Mouse (Mus musculus): Measurements from ENCODE around the gene Car10. TPM values are rescaled to one million over a fixed set of nuclear protein-coding genes. Genes with fewer than 3 reads are reported as not detected.

Gene Car10
- polyA plus RNA-seq, 1 experiment from 2014 or later, result 36.9 TPM

DNA sequence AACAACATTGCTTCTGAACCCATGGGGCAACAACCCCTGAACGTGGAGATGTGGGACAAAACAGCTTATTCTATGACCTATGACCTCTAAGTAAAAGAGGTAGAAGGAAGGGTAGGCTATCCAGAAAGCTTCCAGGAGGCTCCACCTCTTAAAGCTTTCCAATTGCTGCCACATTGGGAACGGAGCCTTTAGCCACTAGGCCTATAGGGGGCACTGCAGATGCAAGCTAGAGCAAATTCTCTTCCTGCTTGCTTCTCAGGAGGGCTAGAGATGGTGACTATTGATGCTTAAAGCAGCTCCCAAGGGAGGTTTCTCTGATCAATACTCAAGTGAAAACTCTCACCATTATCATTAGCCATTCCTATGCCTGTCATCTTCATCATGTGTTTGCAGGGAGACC lies 416.6 kb downstream of the Car10 start:
- H3K4me2 ChIP-seq, result no peak overlapping the region
- no peak for ATAC-seq (ENCODE audit: low read depth)
- H3K27ac ChIP-seq (replicated peaks), result no peak overlapping the region
- no peak overlapping the region for H3K9ac ChIP-seq
- no peak overlapping the region for H3K4me3 ChIP-seq
- H3K4me1 ChIP-seq (replicated peaks), result no peaks in the 10 kb centered on the region
- H3K36me3 ChIP-seq, result no peaks in the 10 kb centered on the region
- H3K27me3 ChIP-seq, result no peaks in the 10 kb centered on the region
- WGBS, result 39% methylated on average over 2 of the region's 2 CpGs
- H3K9me3 ChIP-seq, result no peaks in the 10 kb centered on the region

DNA sequence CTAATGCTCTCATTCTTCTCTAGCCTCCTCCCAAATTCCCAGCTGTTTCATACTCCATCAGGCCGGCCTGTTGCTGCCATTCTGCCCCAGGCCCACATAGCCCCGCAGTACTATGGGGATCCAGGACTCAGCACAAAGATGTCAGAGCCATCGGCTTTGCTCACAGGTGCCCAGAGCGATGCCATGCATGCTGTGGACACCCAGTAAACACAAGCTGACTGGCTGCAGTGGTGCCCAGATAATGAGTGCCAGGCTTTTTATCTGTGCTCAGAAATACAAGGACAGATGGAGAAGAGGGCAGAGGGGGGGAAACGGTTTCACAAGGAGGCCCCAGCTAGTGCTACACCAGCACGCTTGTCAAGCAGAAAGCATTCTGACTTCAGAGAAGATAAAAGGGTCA lies 417.7 kb downstream of the Car10 start:
- 80% methylated on average over 6 of the region's 6 CpGs for WGBS
- no peak for ATAC-seq (ENCODE audit: low read depth)
- no peaks in the 10 kb centered on the region for H3K4me1 ChIP-seq (replicated peaks)
- no peaks in the 10 kb centered on the region for H3K36me3 ChIP-seq
- H3K4me2 ChIP-seq, result no peak overlapping the region
- no peaks in the 10 kb centered on the region for H3K9me3 ChIP-seq
- no peak overlapping the region for H3K9ac ChIP-seq
- H3K27ac ChIP-seq (replicated peaks), result no peak overlapping the region
- H3K27me3 ChIP-seq, result no peaks in the 10 kb centered on the region
- no peak overlapping the region for H3K4me3 ChIP-seq

DNA sequence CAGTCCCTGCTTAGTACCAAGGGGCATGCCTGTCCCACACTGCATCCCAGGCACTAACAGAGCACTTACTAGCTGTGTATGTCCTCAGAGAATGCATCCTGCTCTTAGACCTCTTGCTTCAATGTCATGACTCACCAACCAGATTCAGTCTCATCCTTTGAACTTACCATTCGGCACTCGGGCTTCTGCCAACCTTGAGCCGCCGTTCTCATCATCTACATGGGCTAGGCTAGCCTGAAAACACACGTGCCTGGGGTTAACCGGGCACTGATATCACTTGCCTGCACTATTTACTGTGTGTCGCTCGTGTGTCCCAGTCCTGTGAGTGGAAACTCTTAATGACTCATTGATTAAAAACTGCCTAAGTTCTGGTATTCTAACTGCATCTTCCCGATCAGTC lies 418.4 kb downstream of the Car10 start:
- H3K36me3 ChIP-seq, result no peaks in the 10 kb centered on the region
- H3K4me1 ChIP-seq (replicated peaks), result no peaks in the 10 kb centered on the region
- WGBS, result 90% methylated on average over 9 of the region's 9 CpGs
- H3K27me3 ChIP-seq, result no peaks in the 10 kb centered on the region
- no peak overlapping the region for H3K4me3 ChIP-seq
- H3K4me2 ChIP-seq, result no peak overlapping the region
- no peaks in the 10 kb centered on the region for H3K9me3 ChIP-seq
- H3K9ac ChIP-seq, result no peak overlapping the region
- ATAC-seq (ENCODE audit: low read depth), result no peak
- H3K27ac ChIP-seq (replicated peaks), result no peak overlapping the region

DNA sequence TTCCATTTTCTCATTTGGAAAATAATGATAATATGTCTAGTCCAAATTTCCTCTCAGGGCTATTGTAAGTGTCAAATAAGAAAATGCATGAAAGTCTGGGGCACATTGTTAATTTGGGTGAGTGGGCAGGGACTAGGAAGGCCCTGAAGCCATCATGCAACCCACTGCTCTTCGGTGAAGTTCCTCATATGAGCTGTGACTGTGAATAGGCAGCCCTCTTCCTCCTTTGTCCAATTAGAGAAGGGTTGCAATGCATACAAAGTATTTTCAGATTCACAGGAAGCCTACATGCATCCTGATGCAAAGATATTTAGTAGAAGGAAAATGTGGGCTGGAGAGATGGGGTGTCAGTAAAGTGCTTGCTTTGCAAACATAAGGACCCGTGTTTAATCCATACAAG lies 419.1 kb downstream of the Car10 start:
- Histone ChIP-seq H3K27me3 (no peaks in the 10 kb centered on the region), H3K9me3 (no peaks in the 10 kb centered on the region), H3K4me1 (replicated peaks) (no peaks in the 10 kb centered on the region), H3K4me2 (no peak overlapping the region), H3K27ac (replicated peaks) (no peak overlapping the region), H3K4me3 (no peak overlapping the region), H3K9ac (no peak overlapping the region), H3K36me3 (no peaks in the 10 kb centered on the region)
- WGBS, result 72% methylated on average over 2 of the region's 2 CpGs
- no peak for ATAC-seq (ENCODE audit: low read depth)

DNA sequence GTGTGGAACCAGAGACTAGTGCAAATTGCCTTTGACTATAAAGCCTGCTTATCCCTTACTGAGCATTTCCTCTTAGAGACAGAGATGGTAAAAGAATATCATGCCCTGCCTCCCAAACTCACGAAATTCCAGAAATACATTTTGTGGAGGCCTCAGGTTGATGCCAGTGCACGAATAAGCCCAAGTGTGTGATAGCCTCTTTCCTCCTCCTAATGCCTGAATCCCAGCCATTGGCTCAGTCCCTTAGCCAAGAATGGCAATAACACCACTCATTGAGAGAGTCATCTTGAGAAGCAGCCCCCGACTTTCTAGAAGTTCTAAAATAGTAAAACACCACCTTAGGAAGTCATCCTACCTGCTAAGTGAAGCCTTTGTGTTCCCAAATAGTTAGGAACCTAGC lies 424.7 kb downstream of the Car10 start:
- no peak overlapping the region for H3K9ac ChIP-seq
- no peak overlapping the region for H3K4me3 ChIP-seq
- H3K27me3 ChIP-seq, result no peaks in the 10 kb centered on the region
- H3K27ac ChIP-seq (replicated peaks), result no peak overlapping the region
- no peaks in the 10 kb centered on the region for H3K36me3 ChIP-seq
- H3K4me1 ChIP-seq (replicated peaks), result no peaks in the 10 kb centered on the region
- 86% methylated on average over 3 of the region's 3 CpGs for WGBS
- no peak overlapping the region for H3K4me2 ChIP-seq
- no peak for ATAC-seq (ENCODE audit: low read depth)
- H3K9me3 ChIP-seq, result no peaks in the 10 kb centered on the region; the same call in 1 of the 2 replicates

DNA sequence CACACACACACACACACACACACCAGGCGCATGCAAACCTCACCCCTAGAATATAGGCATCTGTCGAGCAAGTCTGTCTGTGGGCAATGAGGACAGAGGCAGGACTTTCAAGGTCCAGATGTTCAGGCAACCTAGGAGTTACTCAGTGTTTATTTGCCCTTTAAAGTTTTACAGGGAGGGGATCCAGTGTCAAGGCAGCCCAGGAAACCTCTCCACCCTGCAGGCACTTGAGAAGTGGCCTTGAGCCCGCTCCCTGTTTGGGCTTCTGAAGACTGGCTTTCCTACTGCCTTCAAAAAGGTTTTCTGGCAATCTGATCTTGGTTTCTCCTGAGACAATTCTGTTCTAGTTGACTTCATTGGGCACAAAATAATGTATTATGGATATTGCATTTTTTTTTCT lies 428.1 kb downstream of the Car10 start:
- no peaks in the 10 kb centered on the region; the same call in 1 of the 2 replicates for H3K9me3 ChIP-seq
- no peak for ATAC-seq (ENCODE audit: low read depth)
- H3K36me3 ChIP-seq, result no peaks in the 10 kb centered on the region
- H3K9ac ChIP-seq, result no peak overlapping the region
- H3K4me2 ChIP-seq, result no peak overlapping the region
- no peak overlapping the region for H3K27ac ChIP-seq (replicated peaks)
- WGBS, result 94% methylated on average over 3 of the region's 3 CpGs
- no peaks in the 10 kb centered on the region for H3K4me1 ChIP-seq (replicated peaks)
- no peak overlapping the region for H3K4me3 ChIP-seq
- no peaks in the 10 kb centered on the region for H3K27me3 ChIP-seq

DNA sequence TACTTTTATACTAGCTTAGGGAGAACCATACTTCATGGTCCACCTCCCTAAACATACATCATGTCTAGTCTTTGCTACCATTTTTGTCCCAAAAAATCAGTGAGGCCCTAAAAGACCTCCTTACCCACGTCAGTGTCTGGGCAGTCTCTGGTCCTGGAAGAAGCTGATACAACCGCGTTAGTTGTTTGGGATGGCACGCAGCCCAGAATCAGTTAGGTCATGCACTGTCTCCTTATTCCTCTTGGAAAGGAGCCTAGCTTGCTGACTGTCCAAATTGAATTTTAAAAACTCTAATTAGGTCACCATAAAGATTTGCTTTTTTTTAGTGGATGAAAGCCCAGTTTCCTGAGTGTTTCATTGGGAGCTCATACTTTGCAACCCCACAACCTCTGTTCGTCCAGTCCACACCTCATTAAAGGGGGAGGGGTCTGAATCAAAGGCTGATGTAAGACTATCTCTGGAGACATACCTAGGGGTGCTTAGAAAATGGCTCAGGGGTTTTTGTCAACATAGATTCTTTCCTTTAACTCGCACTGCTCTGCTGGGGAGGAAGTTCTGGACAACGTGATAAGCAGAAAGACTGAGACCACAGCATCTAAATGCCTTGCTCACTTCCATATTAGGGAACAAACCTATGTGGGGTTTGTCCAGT lies 433.3 kb downstream of the Car10 start:
- Histone ChIP-seq H3K9ac (no peak overlapping the region), H3K27ac (replicated peaks) (no peak overlapping the region), H3K9me3 (no peaks in the 10 kb centered on the region; the same call in 1 of the 2 replicates), H3K4me3 (no peak overlapping the region), H3K27me3 (no peaks in the 10 kb centered on the region), H3K4me1 (replicated peaks) (no peaks in the 10 kb centered on the region), H3K36me3 (no peaks in the 10 kb centered on the region), H3K4me2 (no peak overlapping the region)
- WGBS, result 66% methylated on average over 7 of the region's 7 CpGs
- ATAC-seq (ENCODE audit: low read depth), result no peak

DNA sequence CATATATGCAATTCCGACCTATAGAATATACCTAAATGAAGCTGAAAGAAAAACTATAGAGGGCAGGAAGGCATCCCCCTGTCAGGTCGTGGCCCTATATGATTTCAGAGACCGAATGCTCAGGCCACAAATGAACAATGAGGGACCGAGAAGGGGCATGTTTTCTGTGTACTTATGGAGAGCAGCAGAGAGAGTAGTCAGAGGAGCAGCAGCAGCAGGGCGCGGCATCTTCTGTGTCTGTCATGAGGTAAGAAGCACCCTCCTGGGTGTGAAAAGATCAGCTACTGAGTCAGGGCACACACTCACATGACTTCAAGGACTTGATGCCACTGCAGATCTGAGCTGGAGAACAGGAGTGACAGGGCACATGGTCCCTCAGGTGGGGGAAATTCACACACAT lies 438.4 kb downstream of the Car10 start:
- Histone ChIP-seq H3K4me1 (replicated peaks) (no peaks in the 10 kb centered on the region), H3K4me2 (no peak overlapping the region), H3K4me3 (no peak overlapping the region), H3K9me3 (no peaks in the 10 kb centered on the region), H3K36me3 (no peaks in the 10 kb centered on the region), H3K9ac (no peak overlapping the region), H3K27ac (replicated peaks) (no peak overlapping the region), H3K27me3 (no peaks in the 10 kb centered on the region)
- ATAC-seq (ENCODE audit: low read depth), result no peak
- WGBS, result 91% methylated on average over 6 of the region's 6 CpGs

DNA sequence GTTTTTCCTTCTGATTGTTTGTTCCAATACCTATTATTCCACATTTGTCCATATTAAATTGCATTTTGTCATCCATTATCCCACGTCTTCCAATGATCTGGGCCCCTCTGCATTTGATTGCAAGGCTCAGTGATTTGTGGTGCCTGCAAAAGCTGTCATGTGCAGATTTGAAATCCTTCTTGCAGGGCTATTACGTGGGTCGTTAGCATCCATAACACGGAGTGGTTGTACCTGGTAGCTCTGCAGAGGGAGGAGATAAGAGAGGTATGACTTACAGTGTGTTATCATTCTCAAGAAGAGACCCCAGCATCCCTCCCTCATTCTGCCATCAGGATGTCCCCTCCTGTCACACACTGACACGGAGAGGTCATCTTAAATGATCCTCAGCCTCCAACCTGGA lies 451.1 kb downstream of the Car10 start:
- no peaks in the 10 kb centered on the region for H3K9me3 ChIP-seq
- peaks cover 10% of the 10 kb centered on the region for H3K4me1 ChIP-seq (replicated peaks)
- H3K4me3 ChIP-seq, result no peak overlapping the region
- WGBS, result 29% methylated on average over 5 of the region's 5 CpGs
- H3K27me3 ChIP-seq, result no peaks in the 10 kb centered on the region
- no peaks in the 10 kb centered on the region for H3K36me3 ChIP-seq
- ATAC-seq (ENCODE audit: low read depth), result peak; percentile 63; the same call in 1 of the 2 replicates
- H3K9ac ChIP-seq, result no peak overlapping the region
- H3K4me2 ChIP-seq, result no peak overlapping the region
- peak overlapping the region; percentile 69 for H3K27ac ChIP-seq (replicated peaks)

DNA sequence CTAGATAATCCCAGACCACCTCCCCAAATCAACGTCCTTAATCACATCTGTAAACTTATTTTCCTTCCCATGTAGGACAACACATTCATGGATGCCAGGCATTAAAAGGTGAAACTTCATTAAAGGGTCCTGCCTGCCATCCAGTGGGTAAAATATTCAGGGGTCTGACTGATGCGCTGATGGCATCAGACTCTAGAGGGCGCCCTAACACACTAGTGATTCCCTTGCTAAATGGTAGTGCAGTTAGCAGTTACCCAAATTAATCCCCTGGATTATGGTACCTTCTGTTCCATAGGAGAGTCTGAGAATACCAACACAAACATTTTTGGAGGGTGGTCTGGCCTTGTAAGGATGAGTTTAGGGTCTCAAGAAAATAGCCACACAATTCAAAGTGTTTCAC lies 453.1 kb downstream of the Car10 start:
- no peak overlapping the region for H3K4me3 ChIP-seq
- H3K4me2 ChIP-seq, result no peak overlapping the region
- no peak overlapping the region for H3K27ac ChIP-seq (replicated peaks)
- H3K36me3 ChIP-seq, result no peaks in the 10 kb centered on the region
- WGBS, result 7% methylated on average over 3 of the region's 3 CpGs
- H3K9me3 ChIP-seq, result no peaks in the 10 kb centered on the region
- no peak overlapping the region for H3K9ac ChIP-seq
- H3K4me1 ChIP-seq (replicated peaks), result peaks cover 10% of the 10 kb centered on the region
- H3K27me3 ChIP-seq, result no peaks in the 10 kb centered on the region
- no peak for ATAC-seq (ENCODE audit: low read depth)

DNA sequence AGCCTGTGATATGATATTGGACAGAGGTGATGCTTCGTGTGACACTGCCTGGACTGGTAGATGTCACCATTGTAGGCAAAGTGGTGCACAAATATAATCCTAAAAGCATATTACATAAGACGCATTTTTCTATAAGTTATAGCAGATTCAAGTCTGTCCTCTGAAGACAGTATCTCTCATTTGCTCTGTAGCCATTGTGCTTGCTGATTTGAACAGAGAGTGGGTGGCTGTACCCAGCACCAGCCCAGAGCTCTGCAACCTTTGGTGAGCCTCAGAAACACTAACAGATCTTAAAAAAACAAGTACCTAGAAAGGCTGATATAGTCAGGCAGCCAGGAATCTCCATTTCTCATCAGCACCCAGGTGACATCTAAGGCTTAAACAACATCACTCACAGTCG lies 461.3 kb downstream of the Car10 start:
- H3K4me1 ChIP-seq (replicated peaks), result peaks cover 23% of the 10 kb centered on the region
- ATAC-seq (ENCODE audit: low read depth), result no peak
- no peaks in the 10 kb centered on the region for H3K27me3 ChIP-seq
- whole genome bisulfite sequencing, result 90% methylated on average over 3 of the region's 3 CpGs
- no peaks in the 10 kb centered on the region for H3K9me3 ChIP-seq
- peak overlapping the region; percentile 88 for H3K27ac ChIP-seq (replicated peaks)
- no peaks in the 10 kb centered on the region for H3K36me3 ChIP-seq
- no peak overlapping the region for H3K4me2 ChIP-seq
- no peak overlapping the region for H3K9ac ChIP-seq
- no peak overlapping the region for H3K4me3 ChIP-seq

DNA sequence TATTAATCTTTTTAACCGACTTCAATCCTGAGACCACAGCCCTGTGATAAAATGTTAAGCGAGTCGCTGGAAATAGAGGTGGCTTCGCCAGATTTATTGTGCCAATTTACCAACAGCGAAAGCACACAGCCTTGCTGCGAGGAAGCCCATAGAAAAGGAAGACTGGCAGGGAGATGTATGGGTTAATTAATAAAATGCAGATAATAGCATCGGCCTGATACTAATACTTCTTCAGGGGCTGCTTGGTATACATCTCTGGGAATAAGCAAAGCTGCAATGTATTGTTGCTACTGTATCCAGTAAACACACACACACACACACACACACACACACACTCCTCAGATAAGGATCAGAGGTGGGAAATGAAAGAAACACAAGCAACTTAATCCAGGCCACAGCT lies 462.7 kb downstream of the Car10 start:
- 24% methylated on average over 7 of the region's 7 CpGs for WGBS
- Histone ChIP-seq H3K36me3 (no peaks in the 10 kb centered on the region), H3K27ac (replicated peaks) (peak overlapping the region; percentile 88), H3K4me2 (peak overlapping the region; percentile 1; the same call in 1 of the 2 replicates), H3K27me3 (no peaks in the 10 kb centered on the region), H3K4me1 (replicated peaks) (peaks cover 23% of the 10 kb centered on the region), H3K9ac (peak overlapping the region; percentile 41; the same call in 1 of the 2 replicates), H3K9me3 (no peaks in the 10 kb centered on the region), H3K4me3 (no peak overlapping the region)
- peak; percentile 78 for ATAC-seq (ENCODE audit: low read depth)

DNA sequence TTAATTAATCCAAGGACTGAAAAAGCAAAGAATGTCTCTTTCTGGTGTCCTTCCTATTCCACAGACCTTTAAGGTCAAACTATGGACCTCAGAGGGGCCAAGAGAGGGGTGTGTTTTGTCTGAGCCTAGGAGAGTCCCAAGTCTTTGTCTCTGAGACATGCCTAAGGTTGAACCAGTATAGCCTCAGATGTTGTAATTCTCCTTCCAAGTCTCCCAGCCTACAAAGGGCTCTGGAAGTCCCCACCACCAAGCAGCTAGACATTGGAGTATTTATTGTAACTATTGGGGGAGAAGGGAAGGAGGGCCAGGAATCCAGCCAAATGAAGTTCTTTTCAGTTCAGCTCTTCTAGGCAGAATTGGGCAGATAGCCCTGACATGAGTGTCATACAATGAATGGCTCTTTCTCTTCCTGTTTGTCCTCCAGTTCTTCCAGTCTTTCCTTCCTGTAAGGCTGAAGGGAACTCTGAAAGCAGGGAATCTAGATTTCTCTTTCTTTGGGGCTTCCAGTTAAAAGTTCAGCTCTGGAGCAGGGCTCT lies 464.6 kb downstream of the Car10 start:
- ATAC-seq (ENCODE audit: low read depth), result no peak
- Histone ChIP-seq H3K36me3 (no peaks in the 10 kb centered on the region), H3K9ac (no peak overlapping the region), H3K27ac (replicated peaks) (peak overlapping the region; percentile 88), H3K9me3 (no peaks in the 10 kb centered on the region), H3K4me2 (no peak overlapping the region), H3K4me1 (replicated peaks) (peaks cover 23% of the 10 kb centered on the region), H3K27me3 (no peaks in the 10 kb centered on the region), H3K4me3 (no peak overlapping the region)
